Mouse (Mus musculus) cerebellum, adult 2 months (tissue): ENCODE data around the gene Elk3.

ENCODE experiments used
- CTCF ChIP-seq: fragments of 200-500 bp; IDR thresholded peaks from 2 replicates; pipeline ENCODE4 v1.5.1; 2011; ENCODE audit warnings: low read depth, mild to moderate bottlenecking, control low read depth, low read length, moderate library complexity, borderline replicate concordance; ENCODE audit not compliant: insufficient read depth
- POLR2A ChIP-seq: fragments of 200-500 bp; IDR thresholded peaks from 2 replicates; pipeline ENCODE4 v1.6.1; 2011; ENCODE audit warnings: low read length, control low read depth, borderline replicate concordance; ENCODE audit not compliant: insufficient read depth

DNA sequence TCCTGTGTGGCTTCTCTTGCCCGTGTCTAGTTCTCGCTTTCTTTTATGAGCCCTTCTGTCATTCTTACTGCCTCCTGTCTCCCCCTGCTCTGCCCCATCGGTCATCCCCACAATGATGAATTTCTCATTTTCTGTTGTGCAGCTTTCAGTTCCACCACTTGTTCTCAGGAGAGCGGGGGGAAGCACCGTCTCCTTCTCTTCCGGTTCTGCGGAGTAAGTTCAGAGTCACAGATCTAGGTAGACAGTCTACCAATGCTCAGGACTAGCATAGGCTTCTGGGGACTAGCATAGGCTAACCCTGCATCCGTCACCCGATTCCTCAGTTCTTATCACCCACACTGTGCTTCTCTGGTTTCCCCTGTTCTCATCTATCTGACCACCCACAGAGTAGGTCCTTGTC is 45.2 kb upstream of the Elk3 start:
- no peak for TF ChIP-seq CTCF
- TF ChIP-seq POLR2A, result no peak
